Mouse (Mus musculus) layer of hippocampus, adult 8-10 months (tissue): ENCODE data around the gene Frmd4b. TPM values are rescaled to one million over a fixed set of nuclear protein-coding genes. Genes with fewer than 3 reads are reported as not detected.
A peak's percentile ranks its signal among the peaks of the same experiment; 100 is the strongest.
"Not testable (repeated sequence)": the region's sequence is repeated elsewhere in the genome, so short reads cannot be mapped to it uniquely, and the experiment has no call there.

Experiments used
- DNase-seq, 2 experiments: peaks; one replicate each; pipeline ENCODE4 v3.0.0; 2022; ENCODE audit warnings: low spot score in 2 of 2
- total RNA-seq, 4 experiments: library from RNA; stranded (reverse); gene quantifications; 2 replicates each; pipeline ENCODE4 v1.2.4; 2022

Gene Frmd4b
- total RNA-seq, 4 experiments from 2014 or later: 30.6 to 39.0 (median 34.4) TPM

DNA sequence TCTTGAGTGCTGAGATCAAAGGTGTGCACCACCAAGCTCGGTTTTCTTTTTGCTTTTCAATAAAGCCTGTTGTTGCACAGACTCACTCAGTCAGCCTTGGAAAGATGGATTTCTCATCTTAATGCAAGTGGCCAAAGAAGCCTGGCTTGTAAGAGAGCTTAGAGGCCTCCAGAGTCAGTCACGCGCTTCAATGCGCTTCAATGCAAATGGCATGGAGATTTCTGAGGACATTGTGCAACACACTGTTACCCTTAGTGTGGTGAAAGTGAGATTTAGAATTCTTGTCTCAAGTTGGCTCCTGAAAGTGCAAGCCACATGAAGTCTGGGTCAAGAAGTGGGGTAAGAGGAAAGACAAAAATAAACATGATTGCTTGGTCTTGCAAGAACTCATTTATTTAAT is 236.1 kb downstream of the Frmd4b start:
- no peak for DNase-seq

DNA sequence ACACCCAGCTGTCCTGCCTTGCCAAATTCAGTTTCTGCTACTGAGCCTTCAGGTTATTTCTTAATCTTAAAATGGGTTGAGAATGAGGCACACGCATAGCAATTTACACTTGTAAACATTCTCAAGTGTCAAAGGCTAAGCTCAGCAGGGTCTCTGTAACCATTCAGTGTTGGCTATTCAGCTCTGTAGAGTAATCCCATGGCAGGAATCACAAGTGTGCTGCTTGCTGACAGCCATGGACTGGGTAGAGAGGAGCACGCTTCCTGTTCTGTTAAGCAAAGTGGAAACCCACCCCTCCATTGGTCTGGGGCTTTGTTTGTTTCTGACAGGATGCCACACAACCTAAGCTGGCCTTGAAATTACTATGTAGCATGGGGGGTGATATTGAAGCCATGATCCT is 246.4 kb downstream of the Frmd4b start:
- no peak for DNase-seq

- DNase-seq: no peak
Measured at GRCm38 (mm10) chr6:97370460-97370859, 246.9 kb downstream of the Frmd4b start.

DNA sequence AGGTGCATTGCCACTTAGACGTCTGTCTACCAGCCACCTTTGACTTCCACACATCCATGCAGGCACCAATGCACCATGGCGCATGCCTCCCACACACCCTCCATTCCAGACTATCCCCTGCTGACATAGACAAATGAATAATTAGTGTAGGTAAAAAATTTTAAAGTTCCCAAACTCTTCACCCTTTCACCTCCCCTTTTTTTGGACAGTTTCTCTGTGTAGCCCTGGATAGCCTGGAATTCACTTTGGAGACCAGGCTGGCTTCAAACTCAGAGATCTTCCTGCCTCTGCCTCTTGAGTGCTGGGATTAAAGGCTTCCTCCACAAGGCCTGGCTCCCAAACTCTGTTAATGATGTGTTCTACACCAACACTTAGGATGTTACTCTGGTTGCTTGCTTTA is 253.5 kb downstream of the Frmd4b start:
- no peak for DNase-seq

- DNase-seq: not testable (repeated sequence)
Measured at GRCm38 (mm10) chr6:97357606-97358005, 259.7 kb downstream of the Frmd4b start.

DNA sequence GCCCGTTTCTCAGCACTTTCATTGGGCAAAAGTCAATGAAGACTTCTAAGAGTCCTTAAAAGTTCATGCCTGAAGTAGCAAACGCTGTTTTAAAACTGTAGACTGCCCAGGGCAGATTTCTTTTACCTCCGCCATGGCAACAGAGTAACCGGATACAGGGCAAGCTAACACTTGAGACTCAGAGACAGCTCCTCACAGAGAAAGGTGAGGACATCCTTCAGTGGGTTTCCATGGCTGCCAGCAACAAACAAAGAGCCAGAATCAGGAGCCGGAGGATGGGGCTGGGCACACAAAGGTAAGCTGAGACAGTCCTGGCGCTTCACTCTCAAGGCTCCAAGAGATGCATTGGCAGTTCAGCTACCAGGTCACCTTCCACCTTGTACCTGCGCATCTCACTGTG is 260.7 kb downstream of the Frmd4b start:
- no peak for DNase-seq

- DNase-seq: no peak
Measured at GRCm38 (mm10) chr6:97355141-97355540, 262.2 kb downstream of the Frmd4b start.

- no peak for DNase-seq
Measured at GRCm38 (mm10) chr6:97353933-97354332, 263.4 kb downstream of the Frmd4b start.

GRCm38 (mm10) chr6:97353371-97353770 is 264.0 kb downstream of the Frmd4b start:
- no peak for DNase-seq

- no peak for DNase-seq
Measured at GRCm38 (mm10) chr6:97352505-97353154, 264.7 kb downstream of the Frmd4b start.

DNA sequence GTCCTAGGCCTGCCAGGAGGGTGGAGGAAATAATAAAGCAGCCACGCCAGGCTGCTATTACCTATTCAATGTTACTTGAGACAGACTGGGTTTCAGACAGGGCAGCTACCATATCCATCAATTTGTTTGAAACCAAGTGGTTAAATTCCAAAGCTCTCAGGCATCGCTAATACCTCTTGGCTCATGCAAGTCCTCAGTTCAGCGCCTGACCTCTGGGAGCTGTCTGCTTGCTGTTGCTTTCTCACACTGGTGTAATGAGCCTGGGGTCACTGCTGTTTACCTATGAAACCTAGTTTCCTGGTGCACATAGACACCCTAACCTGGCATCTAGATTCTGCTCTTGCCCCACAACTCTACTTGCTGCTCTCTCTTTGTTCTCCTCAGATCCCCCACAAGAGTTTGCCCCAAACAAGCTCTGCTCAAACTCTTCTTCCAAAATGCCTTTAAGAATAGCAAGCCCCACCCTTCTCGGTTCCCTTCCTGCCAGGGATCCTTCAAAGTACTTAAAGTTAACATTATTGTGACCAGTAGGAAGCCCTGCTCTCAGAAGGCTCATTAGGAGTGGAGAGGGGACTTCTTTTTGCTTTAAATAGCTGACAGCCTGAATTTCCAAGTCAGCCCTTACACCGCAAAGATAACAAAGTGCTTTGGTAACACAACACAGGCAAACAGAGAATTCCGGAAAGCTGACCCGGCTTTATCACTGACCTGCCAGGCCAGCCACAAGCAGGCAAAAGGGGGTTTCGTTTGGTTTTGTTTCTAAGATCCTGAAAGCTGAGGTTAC is 267.8 kb downstream of the Frmd4b start:
- DNase-seq: no peak

- no peak for DNase-seq
Measured at GRCm38 (mm10) chr6:97346932-97347331, 270.4 kb downstream of the Frmd4b start.

- no peak for DNase-seq
Measured at GRCm38 (mm10) chr6:97346527-97346926, 270.8 kb downstream of the Frmd4b start.

GRCm38 (mm10) chr6:97345921-97346320 is 271.4 kb downstream of the Frmd4b start:
- DNase-seq: no peak

DNA sequence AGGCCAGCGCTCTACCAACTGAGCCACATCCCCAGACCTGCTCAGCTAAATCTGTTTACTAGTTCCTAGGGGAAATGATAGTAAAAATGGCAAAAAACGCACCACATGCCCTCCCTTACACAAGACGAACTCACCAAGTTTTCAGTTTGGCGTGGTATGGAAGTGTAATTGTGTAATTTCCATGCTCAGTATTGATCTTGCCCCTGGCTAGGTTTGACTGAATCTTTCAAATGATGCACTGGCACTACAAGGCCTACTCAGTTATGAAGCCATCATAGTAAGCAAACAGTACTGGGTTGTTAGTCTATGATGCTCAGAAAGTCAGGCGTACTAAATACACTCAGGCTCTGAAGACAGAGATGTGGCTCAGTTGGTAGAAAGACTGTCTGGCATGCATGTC is 275.2 kb downstream of the Frmd4b start:
- no peak for DNase-seq

- DNase-seq: no peak
Measured at GRCm38 (mm10) chr6:97341628-97342027, 275.7 kb downstream of the Frmd4b start.

- no peak for DNase-seq
Measured at GRCm38 (mm10) chr6:97341148-97341547, 276.2 kb downstream of the Frmd4b start.

GRCm38 (mm10) chr6:97340211-97340791 is 277.0 kb downstream of the Frmd4b start:
- peak; percentile 68 to 72 for DNase-seq

GRCm38 (mm10) chr6:97339271-97339681 is 278.1 kb downstream of the Frmd4b start:
- no peak for DNase-seq

GRCm38 (mm10) chr6:97338843-97339242 is 278.5 kb downstream of the Frmd4b start:
- no peak for DNase-seq

- no peak for DNase-seq
Measured at GRCm38 (mm10) chr6:97333323-97333722, 284.0 kb downstream of the Frmd4b start.

GRCm38 (mm10) chr6:97323951-97324350 is 293.4 kb downstream of the Frmd4b start:
- DNase-seq: no peak

- DNase-seq: no peak
Measured at GRCm38 (mm10) chr6:97322126-97322525, 295.2 kb downstream of the Frmd4b start.
